Mouse (Mus musculus) embryonic facial prominence, embryonic 12.5 days (tissue): ENCODE measurements at regions not wholly inside any gene's neighbourhood (a gene's known extent, or its start where the extent isn't known, plus 50 kb on each side); places are given as distances from the start of the nearest gene placed in this dataset.

Experiments
- ATAC-seq: fragments of 200-750 bp; cut with Nextera tagmentation; 2 replicates; pipeline ENCODE4 v1.8.0; 2017; ENCODE audit not compliant: insufficient number of reproducible peaks, insufficient read depth, low FRiP score, low TSS enrichment
- H3K27ac ChIP-seq: fragments of 300-500 bp; sonication (generic); 2 replicates; pipeline ENCODE4 v1.5.1; 2016; ENCODE audit warnings: mild to moderate bottlenecking
- H3K27me3 ChIP-seq: fragments of 300-500 bp; sonication (generic); 2 replicates; pipeline ENCODE4 v1.6.1; 2016; ENCODE audit warnings: mild to moderate bottlenecking, moderate library complexity
- H3K36me3 ChIP-seq: fragments of 300-500 bp; sonication (generic); 2 replicates; pipeline ENCODE4 v1.6.1; 2016; ENCODE audit warnings: mild to moderate bottlenecking
- H3K4me1 ChIP-seq: fragments of 300-500 bp; sonication (generic); 2 replicates; pipeline ENCODE4 v1.6.1; 2016
- H3K4me2 ChIP-seq: fragments of 300-500 bp; sonication (generic); replicated peaks from 2 replicates; pipeline ENCODE4 v1.6.1; 2016; ENCODE audit warnings: mild to moderate bottlenecking, moderate library complexity
- H3K4me3 ChIP-seq: fragments of 300-500 bp; sonication (generic); 2 replicates; pipeline ENCODE4 v1.5.1; 2016; ENCODE audit warnings: mild to moderate bottlenecking
- H3K9ac ChIP-seq: fragments of 300-500 bp; sonication (generic); 2 replicates; pipeline ENCODE4 v1.6.1; 2016; ENCODE audit warnings: mild to moderate bottlenecking, moderate library complexity
- H3K9me3 ChIP-seq: fragments of 300-500 bp; sonication (generic); 2 replicates; pipeline ENCODE4 v1.6.1; 2016; ENCODE audit warnings: mild to moderate bottlenecking, moderate library complexity
- WGBS: fragments of 180-500 bp; shearing (Covaris S2); methylation state at CpG from one replicate; pipeline ENCODE4 v1.1.7; 2016; 5-methylcytosine and 5-hydroxymethylcytosine counted together

GRCm38 (mm10) chr6:147726987-147727386 lies 251.4 kb downstream of the Ccdc91 start:
- Histone ChIP-seq H3K4me1 (peaks cover 6% of the 10 kb centered on the region; the same call in 1 of the 2 replicates), H3K36me3 (no peaks in the 10 kb centered on the region), H3K27ac (0 out of 2 replicates have a peak overlapping the region, but pooled peaks have one; percentile 41), H3K4me3 (no peak overlapping the region), H3K9me3 (no peaks in the 10 kb centered on the region), H3K4me2 (no peak overlapping the region), H3K9ac (no peak overlapping the region), H3K27me3 (no peaks in the 10 kb centered on the region)
- ATAC-seq = no peak
- 78% methylated on average over 4 of the region's 4 CpGs for WGBS

DNA sequence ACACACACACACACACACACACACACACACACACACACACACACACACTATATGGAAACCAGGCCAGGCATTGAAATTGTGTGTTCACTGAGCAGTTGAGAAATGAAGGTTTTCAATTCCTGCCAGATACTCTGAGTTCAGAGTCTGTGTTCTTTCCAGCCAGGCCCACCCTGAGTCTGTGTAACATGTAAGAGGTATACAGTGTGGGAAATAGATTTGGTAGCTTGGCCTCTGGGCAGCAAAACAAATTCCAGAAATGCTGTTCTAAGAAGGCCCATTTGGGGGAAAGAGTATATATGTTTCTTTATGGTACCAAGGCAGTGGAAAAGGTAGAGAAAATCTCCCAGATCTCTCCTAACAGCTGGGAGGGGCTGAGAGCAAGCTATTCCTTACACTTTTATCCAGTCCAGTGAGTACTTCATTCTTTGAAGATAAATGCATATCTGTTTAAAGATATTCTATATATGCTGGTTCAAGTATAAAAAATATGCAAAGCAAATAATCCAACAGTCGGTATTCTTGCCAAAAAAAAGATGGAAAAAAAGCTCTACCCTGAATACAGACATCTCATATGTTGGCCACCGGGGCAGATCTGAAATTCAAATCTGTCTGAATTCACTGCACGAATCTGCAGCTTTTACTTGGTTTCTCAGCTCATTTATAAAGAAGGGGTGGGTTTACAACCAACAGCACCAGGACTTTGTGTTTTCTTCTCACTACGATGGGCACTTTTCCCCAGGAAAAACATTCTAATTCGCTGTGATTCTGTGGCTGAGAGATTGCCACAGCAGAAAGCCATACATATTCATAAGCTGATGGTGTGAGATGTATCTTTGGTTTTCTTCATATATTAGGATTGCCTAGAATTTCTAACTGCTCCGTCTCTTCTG lies 252.3 kb downstream of the Ccdc91 start:
- H3K27ac ChIP-seq = no peak overlapping the region
- H3K4me3 ChIP-seq = no peak overlapping the region
- peaks cover 6% of the 10 kb centered on the region; the same call in 1 of the 2 replicates for H3K4me1 ChIP-seq
- no peaks in the 10 kb centered on the region for H3K27me3 ChIP-seq
- H3K36me3 ChIP-seq = no peaks in the 10 kb centered on the region
- H3K9ac ChIP-seq = no peak overlapping the region
- 73% methylated on average over 6 of the region's 6 CpGs for WGBS
- no peaks in the 10 kb centered on the region for H3K9me3 ChIP-seq
- no peak for ATAC-seq
- no peak overlapping the region for H3K4me2 ChIP-seq

GRCm38 (mm10) chr6:147729721-147730120 lies 254.1 kb downstream of the Ccdc91 start:
- Histone ChIP-seq H3K9ac (no peak overlapping the region), H3K9me3 (no peaks in the 10 kb centered on the region), H3K27me3 (no peaks in the 10 kb centered on the region), H3K36me3 (no peaks in the 10 kb centered on the region), H3K4me3 (no peak overlapping the region), H3K4me1 (peaks cover 6% of the 10 kb centered on the region; the same call in 1 of the 2 replicates), H3K27ac (no peak overlapping the region), H3K4me2 (no peak overlapping the region)
- ATAC-seq = no peak

- H3K27me3 ChIP-seq = no peaks in the 10 kb centered on the region
- 0 out of 2 replicates have a peak, but pooled peaks cover under 1% of the 10 kb centered on the region for H3K4me1 ChIP-seq
- no peak for ATAC-seq
- H3K4me3 ChIP-seq = no peak overlapping the region
- no peak overlapping the region for H3K4me2 ChIP-seq
- no peaks in the 10 kb centered on the region for H3K9me3 ChIP-seq
- 91% methylated on average over 5 of the region's 5 CpGs for WGBS
- H3K36me3 ChIP-seq = no peaks in the 10 kb centered on the region
- H3K27ac ChIP-seq = no peak overlapping the region
- no peak overlapping the region for H3K9ac ChIP-seq
Observed at GRCm38 (mm10) chr6:147738621-147739325, 263.1 kb downstream of the Ccdc91 start.

DNA sequence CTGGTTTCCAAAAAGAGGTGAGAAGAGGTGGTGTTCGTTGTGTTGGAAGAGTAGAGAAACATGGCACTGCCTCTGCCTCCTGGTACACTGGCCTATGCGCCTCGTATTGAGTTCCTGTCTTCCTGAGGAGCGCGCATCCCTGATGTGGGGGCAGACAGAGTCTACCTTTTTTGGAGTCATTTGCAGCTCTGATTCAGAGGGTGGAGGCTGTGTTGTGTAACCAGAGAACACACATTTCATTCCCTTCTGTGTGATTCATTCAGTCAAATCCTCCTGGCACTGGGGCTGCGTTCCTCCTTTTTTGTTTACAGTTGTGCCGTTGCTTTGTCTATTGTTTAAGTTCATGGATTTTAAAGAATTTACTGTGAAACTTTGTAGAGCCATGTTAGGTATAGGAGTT lies 265.8 kb downstream of the Ccdc91 start:
- H3K4me2 ChIP-seq = no peak overlapping the region
- H3K4me3 ChIP-seq = no peak overlapping the region
- H3K36me3 ChIP-seq = no peaks in the 10 kb centered on the region
- 78% methylated on average over 7 of the region's 7 CpGs for WGBS
- no peak overlapping the region for H3K9ac ChIP-seq
- 0 out of 2 replicates have a peak, but pooled peaks cover 6% of the 10 kb centered on the region for H3K4me1 ChIP-seq
- no peaks in the 10 kb centered on the region for H3K27me3 ChIP-seq
- H3K9me3 ChIP-seq = no peaks in the 10 kb centered on the region
- no peak overlapping the region for H3K27ac ChIP-seq
- no peak for ATAC-seq

DNA sequence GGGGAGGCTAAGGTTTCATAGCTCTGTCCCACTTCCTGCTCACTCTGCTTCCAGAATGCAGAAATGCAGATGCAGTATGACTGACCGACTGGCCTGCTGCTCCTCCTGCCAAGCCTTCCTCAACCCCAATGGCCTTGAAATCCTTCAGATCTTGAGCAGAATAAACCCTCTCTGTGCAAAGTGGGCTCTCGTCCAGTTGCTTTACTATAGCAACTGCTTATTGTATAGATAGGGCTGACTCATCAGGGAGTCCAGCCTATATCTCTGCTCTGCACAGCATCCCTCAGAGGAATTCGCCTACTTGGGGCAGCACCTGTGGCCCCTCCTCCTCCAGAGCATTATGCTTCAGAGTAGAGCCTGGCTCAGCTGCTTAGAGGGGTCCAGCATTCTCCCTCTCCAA lies 268.5 kb downstream of the Ccdc91 start:
- Histone ChIP-seq H3K4me2 (no peak overlapping the region), H3K9ac (no peak overlapping the region), H3K4me3 (no peak overlapping the region), H3K27me3 (no peaks in the 10 kb centered on the region), H3K36me3 (no peaks in the 10 kb centered on the region), H3K4me1 (0 out of 2 replicates have a peak, but pooled peaks cover 6% of the 10 kb centered on the region), H3K27ac (no peak overlapping the region), H3K9me3 (no peaks in the 10 kb centered on the region)
- ATAC-seq = no peak
- 60% methylated on average over 3 of the region's 3 CpGs for WGBS

DNA sequence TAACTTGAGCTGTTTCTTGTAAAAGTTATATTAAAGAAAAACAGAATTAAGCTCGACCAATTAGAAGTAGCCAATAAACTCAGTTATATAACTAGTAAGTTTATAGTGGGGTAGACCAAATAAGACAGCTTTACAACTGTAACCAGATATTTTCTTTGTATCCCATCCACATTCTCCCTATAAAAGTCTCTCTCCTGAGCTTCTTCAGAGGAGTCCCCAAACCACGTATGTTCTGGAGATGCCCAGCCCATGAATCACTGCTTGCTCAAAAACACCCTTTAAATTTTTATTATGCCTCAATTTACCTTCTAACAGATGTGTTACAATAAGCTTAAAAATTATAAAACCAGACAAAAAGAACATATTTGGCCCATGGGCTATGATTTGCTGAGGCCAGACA lies 270.1 kb downstream of the Ccdc91 start:
- ATAC-seq = no peak
- Histone ChIP-seq H3K4me1 (0 out of 2 replicates have a peak, but pooled peaks cover 6% of the 10 kb centered on the region), H3K4me3 (no peak overlapping the region), H3K9ac (no peak overlapping the region), H3K9me3 (no peaks in the 10 kb centered on the region), H3K27me3 (no peaks in the 10 kb centered on the region), H3K27ac (no peak overlapping the region), H3K36me3 (no peaks in the 10 kb centered on the region), H3K4me2 (no peak overlapping the region)
- 72% methylated on average over 2 of the region's 2 CpGs for WGBS

- H3K4me2 ChIP-seq = no peak overlapping the region
- no peak overlapping the region for H3K9ac ChIP-seq
- H3K4me1 ChIP-seq = 0 out of 2 replicates have a peak, but pooled peaks cover 6% of the 10 kb centered on the region
- ATAC-seq = no peak
- H3K27me3 ChIP-seq = no peaks in the 10 kb centered on the region
- no peak overlapping the region for H3K27ac ChIP-seq
- no peak overlapping the region for H3K4me3 ChIP-seq
- H3K9me3 ChIP-seq = no peaks in the 10 kb centered on the region
- H3K36me3 ChIP-seq = no peaks in the 10 kb centered on the region
Observed at GRCm38 (mm10) chr6:147747945-147748344, 272.3 kb downstream of the Ccdc91 start.

DNA sequence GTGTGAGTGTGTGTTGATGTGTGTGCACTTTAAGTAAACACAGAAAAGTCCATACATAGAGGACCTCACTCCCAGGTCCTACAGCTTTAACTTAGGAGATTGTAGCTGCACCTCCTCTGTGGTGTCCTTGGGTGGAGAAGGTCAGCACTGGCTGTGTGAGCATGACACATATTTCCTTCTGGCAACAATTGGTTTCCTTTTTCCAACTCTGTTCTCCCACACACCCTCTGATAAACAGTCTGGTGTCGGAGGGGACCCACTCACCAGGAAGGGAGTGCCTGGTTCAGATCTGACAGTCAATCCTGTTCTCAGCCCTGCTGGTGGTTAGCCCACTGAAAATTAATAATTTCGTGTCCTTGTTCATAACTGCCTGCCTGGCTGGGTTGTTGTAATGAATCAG lies 276.7 kb downstream of the Ccdc91 start:
- 61% methylated on average over 2 of the region's 2 CpGs for WGBS

GRCm38 (mm10) chr6:147753828-147754227 lies 278.2 kb downstream of the Ccdc91 start:
- no peak overlapping the region for H3K4me3 ChIP-seq
- no peak overlapping the region for H3K4me2 ChIP-seq
- H3K4me1 ChIP-seq = peaks cover 8% of the 10 kb centered on the region; the same call in 1 of the 2 replicates
- H3K9me3 ChIP-seq = no peaks in the 10 kb centered on the region
- ATAC-seq = no peak
- 88% methylated on average over 2 of the region's 2 CpGs for WGBS
- H3K27me3 ChIP-seq = no peaks in the 10 kb centered on the region
- H3K36me3 ChIP-seq = no peaks in the 10 kb centered on the region
- no peak overlapping the region for H3K27ac ChIP-seq
- no peak overlapping the region for H3K9ac ChIP-seq

More for the DNA sequence above, 276.7 kb downstream of the Ccdc91 start:
- no peaks in the 10 kb centered on the region for H3K27me3 ChIP-seq
- H3K4me3 ChIP-seq = no peak overlapping the region
- no peak overlapping the region for H3K27ac ChIP-seq
- ATAC-seq = no peak
- H3K4me1 ChIP-seq = peaks cover 8% of the 10 kb centered on the region; the same call in 1 of the 2 replicates
- H3K36me3 ChIP-seq = no peaks in the 10 kb centered on the region
- no peak overlapping the region for H3K4me2 ChIP-seq
- no peak overlapping the region for H3K9ac ChIP-seq
- H3K9me3 ChIP-seq = no peaks in the 10 kb centered on the region

DNA sequence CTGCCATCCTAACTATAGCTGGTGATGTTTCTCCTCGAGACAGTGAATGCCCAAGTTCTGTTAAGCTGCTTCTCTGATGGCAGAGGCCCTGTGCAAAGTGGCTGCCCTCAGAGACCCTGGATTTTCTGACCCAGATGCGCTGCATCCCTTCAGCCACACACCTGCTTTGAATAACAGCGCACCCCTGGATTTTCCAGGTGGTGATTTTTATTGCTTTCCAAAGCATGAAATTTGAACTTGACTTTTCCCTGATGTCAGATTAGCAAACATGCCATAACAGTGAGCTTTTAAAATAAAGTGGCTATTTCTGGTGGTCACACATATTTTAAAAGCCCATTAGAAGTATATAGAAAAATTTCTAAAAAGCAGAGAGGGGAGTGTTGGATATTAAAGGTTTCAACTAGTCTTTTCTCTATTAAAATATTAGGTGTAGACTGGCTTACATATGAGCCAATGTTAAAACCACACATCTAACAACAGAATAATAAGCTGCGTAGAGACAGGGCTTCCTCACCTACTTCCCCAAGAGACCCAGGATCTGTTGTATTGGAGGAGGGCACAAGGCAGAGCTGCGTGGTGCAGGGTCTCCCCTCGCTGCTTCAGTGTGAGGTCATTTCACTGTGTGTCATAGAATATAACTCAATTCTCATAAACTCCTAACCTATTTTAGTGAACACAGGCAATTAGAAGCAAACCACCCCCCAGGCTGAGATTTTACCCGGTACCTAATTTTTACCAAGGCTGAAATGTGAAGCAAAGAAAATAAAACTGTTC lies 280.3 kb downstream of the Ccdc91 start:
- Histone ChIP-seq H3K4me1 (peaks cover 8% of the 10 kb centered on the region; the same call in 1 of the 2 replicates), H3K27ac (no peak overlapping the region), H3K4me2 (no peak overlapping the region), H3K27me3 (no peaks in the 10 kb centered on the region), H3K4me3 (no peak overlapping the region), H3K9me3 (no peaks in the 10 kb centered on the region), H3K36me3 (no peaks in the 10 kb centered on the region), H3K9ac (no peak overlapping the region)
- ATAC-seq = no peak
- WGBS = 47% methylated on average over 7 of the region's 7 CpGs
